Mouse (Mus musculus) midbrain, embryonic 15.5 days (tissue): ENCODE results near the gene Slc9a6. TPM values are rescaled to one million over a fixed set of nuclear protein-coding genes. Genes with fewer than 3 reads are reported as not detected.

Experiments used
- ATAC-seq: fragments of 200-750 bp; cut with Nextera tagmentation; replicated peaks from 2 replicates; pipeline ENCODE4 v1.8.0; 2017; ENCODE audit warnings: moderate TSS enrichment
- H3K27ac ChIP-seq: fragments of 300-500 bp; sonication (generic); 2 replicates; pipeline ENCODE4 v1.5.1; 2015; ENCODE audit warnings: mild to moderate bottlenecking, inconsistent platforms
- H3K27me3 ChIP-seq: fragments of 300-500 bp; sonication (generic); replicated peaks from 2 replicates; pipeline ENCODE4 v1.6.1; 2015; ENCODE audit warnings: inconsistent platforms
- H3K36me3 ChIP-seq: fragments of 300-500 bp; sonication (generic); replicated peaks from 2 replicates; pipeline ENCODE4 v1.6.1; 2015; ENCODE audit warnings: inconsistent platforms
- H3K4me1 ChIP-seq: fragments of 300-500 bp; sonication (generic); 2 replicates; pipeline ENCODE4 v1.6.1; 2015; ENCODE audit warnings: inconsistent platforms
- H3K4me2 ChIP-seq: fragments of 300-500 bp; sonication (generic); 2 replicates; pipeline ENCODE4 v1.6.1; 2015; ENCODE audit warnings: inconsistent platforms, mild to moderate bottlenecking, moderate library complexity
- H3K4me3 ChIP-seq: fragments of 300-500 bp; sonication (generic); 2 replicates; pipeline ENCODE4 v1.5.1; 2015; ENCODE audit warnings: mild to moderate bottlenecking, inconsistent platforms
- H3K9ac ChIP-seq: fragments of 300-500 bp; sonication (generic); 2 replicates; pipeline ENCODE4 v1.6.1; 2015; ENCODE audit warnings: mild to moderate bottlenecking, inconsistent platforms
- H3K9me3 ChIP-seq: fragments of 300-500 bp; sonication (generic); 2 replicates; pipeline ENCODE4 v1.6.1; 2016; ENCODE audit warnings: inconsistent platforms
- WGBS: fragments of 180-500 bp; shearing (Covaris S2); methylation state at CpG from one replicate; pipeline ENCODE4 v1.1.7; 2015; ENCODE audit warnings: mixed read lengths; 5-methylcytosine and 5-hydroxymethylcytosine counted together
- polyA plus RNA-seq: library from polyadenylated mRNA; unstranded; fragments of >200 nt; fragmentation: Nextera tagmentation; extraction: Ambion mirVana; gene quantifications from 2 replicates; pipeline ENCODE4 v1.2.1, GENCODE M21; 2015

Gene Slc9a6
- polyA plus RNA-seq: 68.0 and 73.9 TPM in 2 replicates

DNA sequence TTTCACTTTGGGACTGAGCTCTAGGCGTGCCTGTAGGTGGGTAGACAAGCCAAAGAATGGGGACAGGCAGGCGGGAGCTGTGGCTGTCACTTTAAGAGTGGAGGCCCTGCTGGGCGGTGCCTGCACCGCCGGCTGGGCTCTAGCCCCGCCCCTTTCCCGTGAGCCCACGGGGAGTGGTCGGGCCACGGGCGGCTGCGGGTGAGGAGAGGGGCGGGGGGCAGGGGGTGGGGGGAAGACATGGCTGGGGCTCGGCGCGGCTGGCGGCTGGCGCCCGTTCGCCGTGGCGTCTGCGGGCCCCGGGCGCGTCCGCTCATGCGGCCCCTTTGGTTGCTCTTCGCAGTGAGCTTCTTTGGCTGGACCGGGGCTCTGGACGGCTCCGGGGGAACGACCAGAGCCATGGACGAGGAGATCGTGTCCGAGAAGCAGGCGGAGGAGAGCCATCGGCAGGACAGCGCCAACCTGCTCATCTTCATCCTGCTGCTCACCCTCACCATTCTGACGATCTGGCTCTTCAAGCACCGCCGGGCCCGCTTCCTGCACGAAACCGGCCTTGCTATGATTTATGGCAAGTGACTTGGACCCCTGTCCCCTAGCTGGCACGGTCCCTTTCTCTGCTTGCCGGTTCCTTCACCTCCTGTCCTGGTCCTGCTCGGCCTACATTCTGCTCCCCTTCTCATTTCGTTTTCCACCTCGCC, at the start of gene Slc9a6:
TSS of gene Slc9a6 (plus strand) at position 135 of the 695 bp plus-strand sequence.
- WGBS: 27% methylated on average over 50 of the region's 50 CpGs
- peak within 1 kb of the TSS; percentile 47 for H3K4me2 ChIP-seq

DNA sequence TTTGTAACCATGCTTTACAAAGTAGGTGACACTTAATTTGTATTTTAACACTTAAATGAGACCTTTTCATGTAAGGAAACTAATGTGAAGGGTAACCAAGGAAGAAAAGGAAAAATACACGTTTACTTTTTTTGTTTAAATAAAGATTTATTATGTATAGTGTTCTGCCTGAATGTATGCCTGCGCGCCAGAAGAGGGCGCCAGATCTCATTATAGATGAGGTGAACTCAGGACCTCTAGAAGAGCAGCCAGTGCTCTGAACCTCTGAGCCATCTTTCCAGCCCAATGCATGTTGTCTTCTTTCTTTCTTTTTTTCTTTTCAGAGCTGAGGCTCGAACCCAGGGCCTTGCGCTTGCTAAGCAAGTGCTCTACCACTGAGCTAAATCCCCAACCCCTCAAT, 37.1 kb upstream of the Slc9a6 start:
- 23% methylated on average over 6 of the region's 6 CpGs for WGBS
- no peaks in the 10 kb centered on the region for H3K9me3 ChIP-seq

More for the DNA sequence above, at the start of gene Slc9a6:
- H3K9me3 ChIP-seq: no peaks in the 10 kb centered on the region
- H3K27ac ChIP-seq: peak within 1 kb of the TSS; percentile 88
- peak within 1 kb of the TSS; percentile 64 for H3K4me3 ChIP-seq
- no peaks in the 10 kb centered on the region for H3K36me3 ChIP-seq
- H3K27me3 ChIP-seq: no peaks in the 10 kb centered on the region
- H3K9ac ChIP-seq: peak within 1 kb of the TSS; percentile 69
- peaks cover 4% of the 10 kb centered on the region for H3K4me1 ChIP-seq
- peak; percentile 97 for ATAC-seq

DNA sequence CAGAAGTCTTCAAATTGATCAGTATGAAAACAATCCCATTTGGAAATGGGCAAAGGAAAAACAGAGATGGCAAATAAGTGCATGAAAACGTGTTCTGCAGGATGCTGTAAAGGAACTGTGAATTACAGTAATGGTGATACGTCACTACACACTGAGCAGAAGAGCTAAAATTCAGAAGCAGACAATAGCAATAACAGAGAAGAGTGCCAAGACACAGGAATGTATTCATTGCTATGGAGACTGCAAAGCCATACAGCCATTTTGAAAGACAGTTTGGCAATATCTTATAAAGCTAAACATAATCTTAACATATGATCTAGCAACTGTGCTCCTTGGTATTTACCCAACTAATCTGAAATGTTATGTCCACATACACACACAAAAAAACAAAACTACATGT, 31.4 kb upstream of the Slc9a6 start:
- H3K4me3 ChIP-seq: no peak overlapping the region
- no peaks in the 10 kb centered on the region for H3K36me3 ChIP-seq
- H3K4me2 ChIP-seq: no peak overlapping the region
- H3K4me1 ChIP-seq: no peaks in the 10 kb centered on the region
- no peak overlapping the region for H3K27ac ChIP-seq
- WGBS: 75% methylated on average over 2 of the region's 2 CpGs
- H3K9ac ChIP-seq: no peak overlapping the region
- no peaks in the 10 kb centered on the region for H3K27me3 ChIP-seq
- H3K9me3 ChIP-seq: no peaks in the 10 kb centered on the region
- ATAC-seq: no peak

More for the DNA sequence above, 37.1 kb upstream of the Slc9a6 start:
- no peak for ATAC-seq
- H3K27ac ChIP-seq: no peak overlapping the region
- H3K9ac ChIP-seq: no peak overlapping the region
- no peak overlapping the region for H3K4me3 ChIP-seq
- H3K27me3 ChIP-seq: no peaks in the 10 kb centered on the region
- H3K4me2 ChIP-seq: no peak overlapping the region
- no peaks in the 10 kb centered on the region for H3K4me1 ChIP-seq
- H3K36me3 ChIP-seq: no peaks in the 10 kb centered on the region

DNA sequence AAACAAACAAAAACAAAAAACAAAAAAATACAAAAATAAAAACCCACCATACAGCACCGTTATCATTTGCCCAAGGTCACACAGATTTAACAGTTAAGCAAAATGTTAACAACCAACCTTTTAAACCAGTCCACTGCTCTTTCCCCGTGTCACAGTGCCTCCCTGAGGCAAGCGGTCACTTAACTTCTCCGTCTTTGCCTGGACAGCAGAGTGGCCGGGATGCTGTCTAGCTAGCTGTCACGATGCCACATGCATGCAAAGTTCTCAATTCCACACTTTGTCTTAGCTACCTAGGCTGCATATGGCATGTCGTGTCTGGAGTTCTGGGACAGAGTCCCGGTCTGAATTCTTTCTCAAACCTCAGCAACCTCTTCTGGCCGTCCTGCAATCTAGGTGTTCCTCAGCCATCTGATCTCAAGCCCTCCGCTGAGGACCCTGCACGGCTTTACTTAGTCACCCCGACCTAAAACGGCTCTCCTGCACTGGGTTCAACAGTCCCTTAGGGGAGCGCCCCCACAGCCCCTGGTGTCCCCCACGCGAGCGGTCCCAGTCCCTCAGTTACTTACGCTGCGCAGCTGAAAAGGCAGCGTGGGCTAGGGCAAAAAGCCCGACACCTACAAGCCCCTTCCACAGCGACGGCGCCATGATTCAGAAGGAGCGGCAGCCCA, 12.2 kb upstream of the Slc9a6 start:
- ATAC-seq: peak; percentile 75
- Histone ChIP-seq H3K4me2 (peak overlapping the region; percentile 56), H3K9ac (peak overlapping the region; percentile 70), H3K9me3 (no peaks in the 10 kb centered on the region), H3K27me3 (no peaks in the 10 kb centered on the region), H3K4me1 (peaks cover 8% of the 10 kb centered on the region), H3K27ac (peak overlapping the region; percentile 82), H3K4me3 (peak overlapping the region; percentile 75), H3K36me3 (no peaks in the 10 kb centered on the region)
- WGBS: 19% methylated on average over 25 of the region's 25 CpGs

DNA sequence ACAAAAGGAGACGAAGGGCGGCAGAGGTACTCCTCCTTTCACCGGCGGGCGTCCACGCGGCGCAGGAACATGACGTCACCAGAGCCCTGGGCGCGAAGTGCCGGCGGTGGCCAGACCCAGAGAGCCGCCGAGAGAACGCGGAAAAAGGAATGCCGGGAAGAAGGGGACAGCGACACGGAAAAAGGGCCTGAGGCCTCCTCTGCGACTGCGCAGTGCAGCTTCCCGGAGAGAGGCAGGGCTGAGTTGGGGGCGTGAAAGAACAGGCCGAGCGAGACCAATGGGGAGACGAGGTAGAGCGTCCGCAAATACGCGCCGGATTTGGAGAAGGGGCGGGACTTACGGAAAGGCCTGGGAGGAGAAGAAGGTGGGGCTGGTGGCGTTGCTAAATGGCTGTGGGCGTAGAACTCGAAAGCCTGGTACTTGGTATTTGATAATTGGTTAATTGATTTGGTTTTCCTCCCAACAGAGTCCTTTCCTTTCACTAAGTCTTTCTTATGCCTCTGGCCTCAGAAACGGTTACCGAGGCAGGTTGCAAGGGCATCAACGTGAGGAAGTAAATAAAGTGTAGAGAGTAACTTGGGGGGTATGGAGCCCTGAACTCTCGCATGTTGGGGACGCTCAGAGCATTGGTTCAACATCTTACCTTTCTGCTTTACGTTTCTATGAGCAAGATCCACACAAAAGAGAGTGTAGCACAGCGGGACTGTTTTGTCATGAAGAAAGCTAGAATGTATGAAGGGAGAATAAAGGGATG, 11.5 kb upstream of the Slc9a6 start, which contains the start of gene Mmgt1:
TSS of gene Mmgt1 (minus strand) at position 183 of the 754 bp plus-strand sequence.
- Histone ChIP-seq H3K36me3 (no peaks in the 10 kb centered on the region), H3K27ac (peak within 1 kb of the TSS; percentile 82), H3K4me2 (peak within 1 kb of the TSS; percentile 56), H3K4me1 (peaks cover 8% of the 10 kb centered on the region), H3K4me3 (peak within 1 kb of the TSS; percentile 75), H3K9me3 (no peaks in the 10 kb centered on the region), H3K27me3 (no peaks in the 10 kb centered on the region), H3K9ac (peak within 1 kb of the TSS; percentile 70)
- WGBS: 16% methylated on average over 44 of the region's 44 CpGs
- ATAC-seq: peak; percentile 99

DNA sequence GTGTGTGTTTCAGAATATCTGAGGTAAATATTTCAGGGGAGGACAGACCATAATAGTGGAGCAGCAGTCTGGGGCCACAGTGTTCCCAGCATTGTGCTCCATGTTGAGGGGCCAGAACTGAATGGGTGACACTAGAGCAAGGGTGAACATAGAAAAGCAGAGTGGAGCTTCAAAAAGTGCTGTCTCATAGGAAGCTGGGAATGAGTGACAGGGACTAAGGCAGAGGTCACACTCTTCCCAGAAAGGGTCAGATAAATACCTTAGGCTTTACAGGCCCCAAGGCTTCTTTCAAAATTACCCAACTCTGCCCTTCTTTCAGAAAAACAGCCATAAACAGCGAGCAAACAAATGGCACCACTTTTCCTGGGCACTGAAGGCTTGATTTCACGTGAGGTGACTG, 3.0 kb upstream of the Slc9a6 start:
- WGBS: 76% methylated on average over 2 of the region's 2 CpGs
- ATAC-seq: no peak
- H3K27me3 ChIP-seq: no peaks in the 10 kb centered on the region

DNA sequence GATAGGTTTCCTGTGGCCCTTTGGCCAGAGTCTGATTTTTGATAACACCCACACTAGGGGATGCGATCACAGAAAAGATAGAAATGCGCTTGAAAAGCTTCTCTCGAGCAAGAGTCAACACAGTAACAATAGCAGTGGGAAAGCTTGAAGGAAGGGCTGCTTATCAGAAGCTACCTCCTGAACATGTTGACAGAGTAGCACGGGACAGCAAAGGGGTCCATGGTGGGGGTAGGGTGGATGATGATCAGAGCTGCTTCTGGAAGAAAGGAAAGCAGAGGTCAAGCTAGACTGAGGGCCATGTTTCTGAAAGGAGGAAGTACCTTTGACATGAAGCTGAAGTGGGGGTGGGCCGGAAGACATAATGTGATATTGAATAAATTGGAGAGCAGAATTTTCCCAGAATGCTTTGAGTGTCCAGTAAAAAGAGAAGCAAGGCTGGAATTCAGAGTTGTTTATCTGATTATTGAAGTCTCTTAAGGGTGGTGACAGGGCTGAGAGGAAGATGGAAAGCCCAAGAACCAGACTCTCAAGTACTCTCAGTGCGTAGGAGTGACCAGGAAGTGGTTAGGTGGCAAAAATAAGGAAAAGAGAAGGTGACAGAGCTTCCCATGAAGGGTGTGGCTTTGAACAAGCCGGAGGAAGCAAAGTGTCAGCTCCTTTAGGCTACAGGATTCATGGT, 2.4 kb upstream of the Slc9a6 start:
- Histone ChIP-seq H3K4me2 (no peak overlapping the region), H3K27ac (no peak overlapping the region), H3K27me3 (no peaks in the 10 kb centered on the region), H3K4me3 (no peak overlapping the region), H3K4me1 (peaks cover 4% of the 10 kb centered on the region), H3K36me3 (no peaks in the 10 kb centered on the region), H3K9ac (no peak overlapping the region), H3K9me3 (no peaks in the 10 kb centered on the region)
- WGBS: 77% methylated on average over 7 of the region's 7 CpGs
- no peak for ATAC-seq

More for the DNA sequence above, 3.0 kb upstream of the Slc9a6 start:
- Histone ChIP-seq H3K4me2 (no peak overlapping the region), H3K4me1 (peaks cover 4% of the 10 kb centered on the region; the same call in 1 of the 2 replicates), H3K4me3 (no peak overlapping the region), H3K9ac (no peak overlapping the region), H3K36me3 (no peaks in the 10 kb centered on the region), H3K9me3 (no peaks in the 10 kb centered on the region), H3K27ac (no peak overlapping the region)

DNA sequence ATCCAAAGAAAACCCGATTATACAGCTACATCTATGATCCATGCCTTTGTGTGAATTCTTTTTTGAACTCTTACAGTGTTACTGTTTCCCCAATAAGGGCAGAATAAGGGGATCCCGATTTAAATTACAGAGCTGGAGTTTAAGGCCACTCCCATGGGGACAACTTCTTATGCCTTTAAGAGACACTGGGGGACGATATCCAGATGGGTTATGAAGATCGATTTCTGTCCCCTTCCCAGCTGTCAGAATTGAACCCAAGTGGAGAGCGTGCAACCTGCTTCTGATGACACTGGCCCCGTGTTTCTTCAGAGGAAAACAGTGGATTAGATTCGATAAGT, 303 bp upstream of the Slc9a6 start:
- Histone ChIP-seq H3K4me2 (peak overlapping the region; percentile 47), H3K9me3 (no peaks in the 10 kb centered on the region), H3K27me3 (no peaks in the 10 kb centered on the region), H3K4me1 (peaks cover 4% of the 10 kb centered on the region), H3K27ac (peak overlapping the region; percentile 88), H3K4me3 (peak overlapping the region; percentile 64), H3K36me3 (no peaks in the 10 kb centered on the region), H3K9ac (peak overlapping the region; percentile 69)
- WGBS: 27% methylated on average over 7 of the region's 7 CpGs
- ATAC-seq: peak; percentile 38; the same call in 1 of the 2 replicates

DNA sequence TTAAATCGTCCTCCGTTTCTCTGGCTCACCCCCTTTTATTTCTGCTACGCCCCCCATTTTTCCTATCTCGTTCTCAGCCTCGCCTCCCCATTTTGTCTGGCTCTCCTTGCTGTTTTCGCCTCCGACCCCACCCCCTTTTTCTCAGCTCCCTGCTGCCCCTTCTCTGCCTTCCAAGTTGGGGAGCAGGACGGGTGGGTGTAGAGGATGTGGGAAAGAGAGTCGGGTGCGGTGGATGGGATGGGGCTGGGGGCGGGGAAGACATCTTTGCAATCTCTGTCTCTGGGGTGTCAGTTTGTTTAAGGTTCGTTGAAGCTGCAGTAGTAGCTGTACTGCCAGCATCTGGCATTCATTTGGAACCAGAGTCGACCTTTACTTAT, 749 bp downstream of the Slc9a6 start:
- Histone ChIP-seq H3K9me3 (no peaks in the 10 kb centered on the region), H3K27me3 (no peaks in the 10 kb centered on the region), H3K36me3 (no peaks in the 10 kb centered on the region), H3K9ac (peak overlapping the region; percentile 69), H3K4me2 (peak overlapping the region; percentile 47), H3K4me3 (peak overlapping the region; percentile 64), H3K27ac (peak overlapping the region; percentile 88), H3K4me1 (peaks cover 4% of the 10 kb centered on the region)
- 20% methylated on average over 13 of the region's 13 CpGs for WGBS
- ATAC-seq: peak; percentile 51

DNA sequence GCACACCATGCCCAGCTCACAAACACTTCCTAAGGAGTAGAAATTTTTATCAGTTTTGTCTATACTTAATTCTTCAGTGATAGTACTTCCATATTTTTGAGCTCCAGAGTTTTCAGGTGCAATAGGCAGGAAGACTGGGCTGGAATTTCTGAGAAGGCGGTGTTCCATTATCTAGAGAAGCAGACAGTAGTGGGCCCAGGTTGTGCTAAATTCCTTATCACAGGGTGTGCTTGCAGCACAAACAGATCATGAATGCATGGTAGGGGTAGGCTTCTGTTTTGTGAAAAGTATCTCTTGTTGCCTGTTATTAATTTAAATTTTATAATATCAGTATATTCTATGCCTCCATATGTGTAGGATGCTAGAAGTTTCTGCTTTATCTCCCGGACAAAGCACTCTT, 5.7 kb downstream of the Slc9a6 start:
- H3K27ac ChIP-seq: no peak overlapping the region
- 90% methylated on average over 2 of the region's 2 CpGs for WGBS
- no peak overlapping the region for H3K4me2 ChIP-seq
- H3K9me3 ChIP-seq: no peaks in the 10 kb centered on the region
- H3K9ac ChIP-seq: no peak overlapping the region
- ATAC-seq: no peak
- no peaks in the 10 kb centered on the region for H3K27me3 ChIP-seq
- peaks cover 4% of the 10 kb centered on the region for H3K4me1 ChIP-seq
- H3K4me3 ChIP-seq: no peak overlapping the region
- H3K36me3 ChIP-seq: no peaks in the 10 kb centered on the region

DNA sequence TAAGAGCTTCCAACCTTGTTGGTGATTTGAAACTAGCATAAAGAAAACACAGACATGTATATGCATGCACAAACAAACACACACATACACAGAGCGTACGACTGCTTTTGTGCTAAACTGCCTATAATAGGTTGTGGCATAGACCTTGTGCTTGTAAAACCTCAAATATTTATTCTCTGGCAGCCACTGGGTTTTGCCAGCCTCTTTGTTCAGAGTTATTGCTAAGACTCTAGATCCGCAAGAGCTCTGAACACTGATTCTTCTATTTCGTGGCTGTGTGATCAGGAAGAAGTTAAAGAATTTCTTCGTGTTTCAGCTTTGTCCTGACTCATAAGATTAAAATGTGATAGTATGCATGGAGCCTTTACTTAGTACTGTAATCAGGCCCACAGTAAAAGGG, 26.6 kb downstream of the Slc9a6 start:
- Histone ChIP-seq H3K9me3 (no peaks in the 10 kb centered on the region), H3K36me3 (no peaks in the 10 kb centered on the region), H3K9ac (no peak overlapping the region), H3K4me2 (no peak overlapping the region), H3K4me3 (no peak overlapping the region), H3K4me1 (no peaks in the 10 kb centered on the region), H3K27me3 (no peaks in the 10 kb centered on the region), H3K27ac (no peak overlapping the region)
- WGBS: 87% methylated on average over 5 of the region's 5 CpGs
- ATAC-seq: no peak

DNA sequence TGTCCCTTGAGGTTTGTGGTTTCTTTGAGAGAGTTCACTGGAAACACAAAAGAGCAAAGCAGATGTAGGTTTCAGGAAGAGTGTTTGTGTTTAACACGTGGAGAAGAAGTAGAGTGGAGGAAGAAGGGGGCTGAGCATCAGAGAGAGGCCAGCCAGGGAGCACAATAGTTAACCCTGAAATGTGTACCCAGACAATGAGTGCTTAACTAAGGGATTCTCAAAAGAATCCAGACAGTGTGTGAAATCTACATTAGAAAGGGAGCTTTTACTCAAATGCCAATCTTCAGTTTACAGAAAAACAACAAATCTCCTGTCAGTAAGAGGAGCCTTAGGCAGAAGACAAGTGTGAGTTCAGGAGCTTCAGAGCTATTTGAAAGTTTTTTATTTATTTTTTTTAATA, 30.5 kb downstream of the Slc9a6 start:
- no peak overlapping the region for H3K4me3 ChIP-seq
- H3K4me2 ChIP-seq: no peak overlapping the region
- no peaks in the 10 kb centered on the region for H3K27me3 ChIP-seq
- no peaks in the 10 kb centered on the region for H3K9me3 ChIP-seq
- WGBS: 7% methylated on average over 1 of the region's 1 CpGs
- no peak overlapping the region for H3K9ac ChIP-seq
- H3K27ac ChIP-seq: no peak overlapping the region
- H3K4me1 ChIP-seq: no peaks in the 10 kb centered on the region
- ATAC-seq: no peak
- H3K36me3 ChIP-seq: no peaks in the 10 kb centered on the region
